Mouse (Mus musculus): ENCODE measurements around the gene Wdr11. TPM values are rescaled to one million over a fixed set of nuclear protein-coding genes. Genes with fewer than 3 reads are reported as not detected.

The Wdr11 gene
- polyA plus RNA-seq, 1 experiment: 28.0 TPM

GRCm38 (mm10) chr7:129635898-129636640 is 44.4 kb downstream of the Wdr11 start:
- H3K36me3 ChIP-seq (ENCODE audit: control insufficient read depth, insufficient read depth, low read length, poor library complexity, severe bottlenecking): no peaks in the 10 kb centered on the region
- no peak overlapping the region for H3K27ac ChIP-seq (ENCODE audit: insufficient read depth, low read length)
- H3K27me3 ChIP-seq (ENCODE audit: control insufficient read depth, insufficient read depth, low read length, poor library complexity, severe bottlenecking): no peaks in the 10 kb centered on the region
- no peaks in the 10 kb centered on the region for H3K9me3 ChIP-seq (replicated peaks; ENCODE audit: control insufficient read depth, insufficient read depth, low read length, poor library complexity, severe bottlenecking)
- H3K4me1 ChIP-seq (ENCODE audit: control insufficient read depth, insufficient read depth, low read length): no peaks in the 10 kb centered on the region
- H3K9ac ChIP-seq (ENCODE audit: low read depth, poor library complexity, severe bottlenecking): no peak overlapping the region
- H3K4me3 ChIP-seq (ENCODE audit: low read depth, low read length): no peak overlapping the region
- no peak for TF ChIP-seq POLR2A (IDR thresholded peaks at IDR 0.05; ENCODE audit: insufficient read depth, low read length)
- no peak for TF ChIP-seq EP300 (IDR thresholded peaks at IDR 0.05; ENCODE audit: insufficient read depth, low read depth, low read length)
- TF ChIP-seq CTCF (IDR thresholded peaks at IDR 0.05; ENCODE audit: low read depth, low read length): no peak

- H3K9ac ChIP-seq (ENCODE audit: low read depth, poor library complexity, severe bottlenecking): no peak overlapping the region
- no peaks in the 10 kb centered on the region for H3K27me3 ChIP-seq (ENCODE audit: control insufficient read depth, insufficient read depth, low read length, poor library complexity, severe bottlenecking)
- no peak overlapping the region for H3K27ac ChIP-seq (ENCODE audit: insufficient read depth, low read length)
- no peak overlapping the region for H3K4me3 ChIP-seq (ENCODE audit: low read depth, low read length)
- TF ChIP-seq EP300 (IDR thresholded peaks at IDR 0.05; ENCODE audit: insufficient read depth, low read depth, low read length) (no peak), CTCF (IDR thresholded peaks at IDR 0.05; ENCODE audit: low read depth, low read length) (no peak), POLR2A (IDR thresholded peaks at IDR 0.05; ENCODE audit: insufficient read depth, low read length) (no peak)
- no peaks in the 10 kb centered on the region for H3K36me3 ChIP-seq (ENCODE audit: control insufficient read depth, insufficient read depth, low read length, poor library complexity, severe bottlenecking)
- H3K9me3 ChIP-seq (replicated peaks; ENCODE audit: control insufficient read depth, insufficient read depth, low read length, poor library complexity, severe bottlenecking): no peaks in the 10 kb centered on the region
- H3K4me1 ChIP-seq (ENCODE audit: control insufficient read depth, insufficient read depth, low read length): no peaks in the 10 kb centered on the region
Measured at GRCm38 (mm10) chr7:129636992-129637391, 45.3 kb downstream of the Wdr11 start.

- Histone ChIP-seq H3K36me3 (ENCODE audit: control insufficient read depth, insufficient read depth, low read length, poor library complexity, severe bottlenecking) (no peaks in the 10 kb centered on the region), H3K9me3 (replicated peaks; ENCODE audit: control insufficient read depth, insufficient read depth, low read length, poor library complexity, severe bottlenecking) (no peaks in the 10 kb centered on the region), H3K4me1 (ENCODE audit: control insufficient read depth, insufficient read depth, low read length) (no peaks in the 10 kb centered on the region), H3K9ac (ENCODE audit: low read depth, poor library complexity, severe bottlenecking) (no peak overlapping the region), H3K27ac (ENCODE audit: insufficient read depth, low read length) (no peak overlapping the region), H3K27me3 (ENCODE audit: control insufficient read depth, insufficient read depth, low read length, poor library complexity, severe bottlenecking) (no peaks in the 10 kb centered on the region), H3K4me3 (ENCODE audit: low read depth, low read length) (no peak overlapping the region)
- TF ChIP-seq POLR2A (IDR thresholded peaks at IDR 0.05; ENCODE audit: insufficient read depth, low read length) (no peak), EP300 (IDR thresholded peaks at IDR 0.05; ENCODE audit: insufficient read depth, low read depth, low read length) (no peak), CTCF (IDR thresholded peaks at IDR 0.05; ENCODE audit: low read depth, low read length) (no peak)
Measured at GRCm38 (mm10) chr7:129637906-129638475, 46.3 kb downstream of the Wdr11 start.

GRCm38 (mm10) chr7:129639006-129639405 is 47.3 kb downstream of the Wdr11 start:
- Histone ChIP-seq H3K4me1 (ENCODE audit: control insufficient read depth, insufficient read depth, low read length) (no peaks in the 10 kb centered on the region), H3K27me3 (ENCODE audit: control insufficient read depth, insufficient read depth, low read length, poor library complexity, severe bottlenecking) (no peaks in the 10 kb centered on the region), H3K36me3 (ENCODE audit: control insufficient read depth, insufficient read depth, low read length, poor library complexity, severe bottlenecking) (no peaks in the 10 kb centered on the region), H3K4me3 (ENCODE audit: low read depth, low read length) (no peak overlapping the region), H3K9me3 (replicated peaks; ENCODE audit: control insufficient read depth, insufficient read depth, low read length, poor library complexity, severe bottlenecking) (no peaks in the 10 kb centered on the region), H3K27ac (ENCODE audit: insufficient read depth, low read length) (no peak overlapping the region), H3K9ac (ENCODE audit: low read depth, poor library complexity, severe bottlenecking) (no peak overlapping the region)
- TF ChIP-seq CTCF (IDR thresholded peaks at IDR 0.05; ENCODE audit: low read depth, low read length) (no peak), EP300 (IDR thresholded peaks at IDR 0.05; ENCODE audit: insufficient read depth, low read depth, low read length) (no peak), POLR2A (IDR thresholded peaks at IDR 0.05; ENCODE audit: insufficient read depth, low read length) (no peak)

- Histone ChIP-seq H3K9me3 (replicated peaks; ENCODE audit: control insufficient read depth, insufficient read depth, low read length, poor library complexity, severe bottlenecking) (no peaks in the 10 kb centered on the region), H3K4me1 (ENCODE audit: control insufficient read depth, insufficient read depth, low read length) (no peaks in the 10 kb centered on the region), H3K9ac (ENCODE audit: low read depth, poor library complexity, severe bottlenecking) (no peak overlapping the region), H3K36me3 (ENCODE audit: control insufficient read depth, insufficient read depth, low read length, poor library complexity, severe bottlenecking) (no peaks in the 10 kb centered on the region), H3K27ac (ENCODE audit: insufficient read depth, low read length) (no peak overlapping the region), H3K27me3 (ENCODE audit: control insufficient read depth, insufficient read depth, low read length, poor library complexity, severe bottlenecking) (no peaks in the 10 kb centered on the region), H3K4me3 (ENCODE audit: low read depth, low read length) (no peak overlapping the region)
- TF ChIP-seq POLR2A (IDR thresholded peaks at IDR 0.05; ENCODE audit: insufficient read depth, low read length) (no peak), CTCF (IDR thresholded peaks at IDR 0.05; ENCODE audit: low read depth, low read length) (no peak), EP300 (IDR thresholded peaks at IDR 0.05; ENCODE audit: insufficient read depth, low read depth, low read length) (no peak)
Measured at GRCm38 (mm10) chr7:129639833-129640232, 48.2 kb downstream of the Wdr11 start.

GRCm38 (mm10) chr7:129643290-129643689 is 51.6 kb downstream of the Wdr11 start:
- no peak for TF ChIP-seq EP300 (IDR thresholded peaks at IDR 0.05; ENCODE audit: insufficient read depth, low read depth, low read length)
- no peak for TF ChIP-seq CTCF (IDR thresholded peaks at IDR 0.05; ENCODE audit: low read depth, low read length)
- no peak for TF ChIP-seq POLR2A (IDR thresholded peaks at IDR 0.05; ENCODE audit: insufficient read depth, low read length)
- Histone ChIP-seq H3K36me3 (ENCODE audit: control insufficient read depth, insufficient read depth, low read length, poor library complexity, severe bottlenecking) (no peaks in the 10 kb centered on the region), H3K4me1 (ENCODE audit: control insufficient read depth, insufficient read depth, low read length) (no peaks in the 10 kb centered on the region), H3K27me3 (ENCODE audit: control insufficient read depth, insufficient read depth, low read length, poor library complexity, severe bottlenecking) (no peaks in the 10 kb centered on the region), H3K27ac (ENCODE audit: insufficient read depth, low read length) (no peak overlapping the region), H3K4me3 (ENCODE audit: low read depth, low read length) (no peak overlapping the region), H3K9me3 (replicated peaks; ENCODE audit: control insufficient read depth, insufficient read depth, low read length, poor library complexity, severe bottlenecking) (no peaks in the 10 kb centered on the region), H3K9ac (ENCODE audit: low read depth, poor library complexity, severe bottlenecking) (no peak overlapping the region)

All from ES-Bruce4 (cell line).